Mouse (Mus musculus): ENCODE measurements at regions not wholly inside any gene's neighbourhood (a gene's known extent, or its start where the extent isn't known, plus 50 kb on each side); places are given as distances from the start of the nearest gene placed in this dataset.

- no peak overlapping the region for H3K4me2 ChIP-seq (ENCODE audit: low read depth, low read length)
- no peak for ATAC-seq (ENCODE audit: insufficient read depth, low FRiP score)
- H3K9me3 ChIP-seq (replicated peaks; ENCODE audit: control insufficient read depth, low read length), result no peaks in the 10 kb centered on the region
- no peaks in the 10 kb centered on the region for H3K36me3 ChIP-seq (ENCODE audit: control insufficient read depth, insufficient read depth, low read length)
- 77% methylated on average over 1 of the region's 1 CpGs for WGBS
- H3K27me3 ChIP-seq (ENCODE audit: control insufficient read depth, insufficient read depth, low read length), result no peaks in the 10 kb centered on the region
- no peaks in the 10 kb centered on the region for H3K4me1 ChIP-seq (ENCODE audit: control insufficient read depth, insufficient read depth, low read length)
- no peak overlapping the region for H3K27ac ChIP-seq (ENCODE audit: low read length)
- H3K4me3 ChIP-seq (replicated peaks; ENCODE audit: low read length), result no peak overlapping the region
- H3K9ac ChIP-seq (ENCODE audit: low read length), result no peak overlapping the region
These were observed 126.5 kb upstream of the Gap43 start for GRCm38 (mm10) chr16:42466976-42467375.

- ATAC-seq (ENCODE audit: insufficient read depth, low FRiP score), result no peak
- H3K27ac ChIP-seq (ENCODE audit: low read length), result no peak overlapping the region
These were observed 116.0 kb upstream of the Gap43 start for GRCm38 (mm10) chr16:42456335-42456984.

GRCm38 (mm10) chr16:42453338-42453737 is 112.9 kb upstream of the Gap43 start:
- 47% methylated on average over 5 of the region's 5 CpGs for WGBS
- no peaks in the 10 kb centered on the region for H3K4me1 ChIP-seq (ENCODE audit: control insufficient read depth, insufficient read depth, low read length)
- H3K9me3 ChIP-seq (replicated peaks; ENCODE audit: control insufficient read depth, low read length), result no peaks in the 10 kb centered on the region
- H3K36me3 ChIP-seq (ENCODE audit: control insufficient read depth, insufficient read depth, low read length), result no peaks in the 10 kb centered on the region
- no peak overlapping the region for H3K4me2 ChIP-seq (ENCODE audit: low read depth, low read length)
- no peaks in the 10 kb centered on the region for H3K27me3 ChIP-seq (ENCODE audit: control insufficient read depth, insufficient read depth, low read length)
- no peak overlapping the region for H3K4me3 ChIP-seq (replicated peaks; ENCODE audit: low read length)
- H3K27ac ChIP-seq (ENCODE audit: low read length), result no peak overlapping the region
- H3K9ac ChIP-seq (ENCODE audit: low read length), result no peak overlapping the region
- no peak for ATAC-seq (ENCODE audit: insufficient read depth, low FRiP score)

More at GRCm38 (mm10) chr16:42456335-42456984, 116.0 kb upstream of the Gap43 start:
- 77% methylated on average over 8 of the region's 8 CpGs for WGBS
- no peaks in the 10 kb centered on the region for H3K4me1 ChIP-seq (ENCODE audit: control insufficient read depth, insufficient read depth, low read length)
- no peak overlapping the region for H3K4me2 ChIP-seq (ENCODE audit: low read depth, low read length)
- H3K36me3 ChIP-seq (ENCODE audit: control insufficient read depth, insufficient read depth, low read length), result no peaks in the 10 kb centered on the region
- no peaks in the 10 kb centered on the region for H3K27me3 ChIP-seq (ENCODE audit: control insufficient read depth, insufficient read depth, low read length)
- no peaks in the 10 kb centered on the region for H3K9me3 ChIP-seq (replicated peaks; ENCODE audit: control insufficient read depth, low read length)
- no peak overlapping the region for H3K9ac ChIP-seq (ENCODE audit: low read length)
- H3K4me3 ChIP-seq (replicated peaks; ENCODE audit: low read length), result no peak overlapping the region

GRCm38 (mm10) chr16:42449840-42450444 is 109.5 kb upstream of the Gap43 start:
- H3K4me2 ChIP-seq (ENCODE audit: low read depth, low read length), result no peak overlapping the region
- H3K9me3 ChIP-seq (replicated peaks; ENCODE audit: control insufficient read depth, low read length), result no peaks in the 10 kb centered on the region
- WGBS, result 76% methylated on average over 8 of the region's 8 CpGs
- H3K4me3 ChIP-seq (replicated peaks; ENCODE audit: low read length), result no peak overlapping the region
- H3K27ac ChIP-seq (ENCODE audit: low read length), result no peak overlapping the region
- H3K4me1 ChIP-seq (ENCODE audit: control insufficient read depth, insufficient read depth, low read length), result no peaks in the 10 kb centered on the region
- H3K27me3 ChIP-seq (ENCODE audit: control insufficient read depth, insufficient read depth, low read length), result no peaks in the 10 kb centered on the region
- H3K9ac ChIP-seq (ENCODE audit: low read length), result no peak overlapping the region
- ATAC-seq (ENCODE audit: insufficient read depth, low FRiP score), result no peak
- H3K36me3 ChIP-seq (ENCODE audit: control insufficient read depth, insufficient read depth, low read length), result no peaks in the 10 kb centered on the region

- 25% methylated on average over 6 of the region's 6 CpGs for WGBS
- Histone ChIP-seq H3K9me3 (replicated peaks; ENCODE audit: control insufficient read depth, low read length) (no peaks in the 10 kb centered on the region), H3K27ac (ENCODE audit: low read length) (no peak overlapping the region), H3K36me3 (ENCODE audit: control insufficient read depth, insufficient read depth, low read length) (no peaks in the 10 kb centered on the region), H3K9ac (ENCODE audit: low read length) (no peak overlapping the region), H3K27me3 (ENCODE audit: control insufficient read depth, insufficient read depth, low read length) (no peaks in the 10 kb centered on the region), H3K4me2 (ENCODE audit: low read depth, low read length) (peak overlapping the region; percentile 30; the same call in 1 of the 2 replicates), H3K4me1 (ENCODE audit: control insufficient read depth, insufficient read depth, low read length) (no peaks in the 10 kb centered on the region), H3K4me3 (replicated peaks; ENCODE audit: low read length) (no peak overlapping the region)
- ATAC-seq (ENCODE audit: insufficient read depth, low FRiP score), result no peak
These were observed 104.5 kb upstream of the Gap43 start for GRCm38 (mm10) chr16:42444863-42445423.

GRCm38 (mm10) chr16:42444408-42444862 is 104.0 kb upstream of the Gap43 start:
- H3K9ac ChIP-seq (ENCODE audit: low read length), result no peak overlapping the region
- no peak for ATAC-seq (ENCODE audit: insufficient read depth, low FRiP score)
- no peaks in the 10 kb centered on the region for H3K27me3 ChIP-seq (ENCODE audit: control insufficient read depth, insufficient read depth, low read length)
- no peaks in the 10 kb centered on the region for H3K9me3 ChIP-seq (replicated peaks; ENCODE audit: control insufficient read depth, low read length)
- H3K4me2 ChIP-seq (ENCODE audit: low read depth, low read length), result peak overlapping the region; percentile 30; the same call in 1 of the 2 replicates
- H3K4me1 ChIP-seq (ENCODE audit: control insufficient read depth, insufficient read depth, low read length), result no peaks in the 10 kb centered on the region
- H3K36me3 ChIP-seq (ENCODE audit: control insufficient read depth, insufficient read depth, low read length), result no peaks in the 10 kb centered on the region
- no peak overlapping the region for H3K4me3 ChIP-seq (replicated peaks; ENCODE audit: low read length)
- no peak overlapping the region for H3K27ac ChIP-seq (ENCODE audit: low read length)
- WGBS, result 40% methylated on average over 10 of the region's 10 CpGs

- 49% methylated on average over 4 of the region's 4 CpGs for WGBS
- H3K9me3 ChIP-seq (replicated peaks; ENCODE audit: control insufficient read depth, low read length), result no peaks in the 10 kb centered on the region
- no peak for ATAC-seq (ENCODE audit: insufficient read depth, low FRiP score)
These were observed 100.4 kb upstream of the Gap43 start for GRCm38 (mm10) chr16:42440822-42441221.

GRCm38 (mm10) chr16:42431529-42431928 is 91.1 kb upstream of the Gap43 start:
- WGBS, result 86% methylated on average over 1 of the region's 1 CpGs
- H3K4me2 ChIP-seq (ENCODE audit: low read depth, low read length), result no peak overlapping the region
- no peak overlapping the region for H3K27ac ChIP-seq (ENCODE audit: low read length)
- H3K36me3 ChIP-seq (ENCODE audit: control insufficient read depth, insufficient read depth, low read length), result no peaks in the 10 kb centered on the region
- H3K4me1 ChIP-seq (ENCODE audit: control insufficient read depth, insufficient read depth, low read length), result no peaks in the 10 kb centered on the region
- H3K27me3 ChIP-seq (ENCODE audit: control insufficient read depth, insufficient read depth, low read length), result no peaks in the 10 kb centered on the region
- no peak for ATAC-seq (ENCODE audit: insufficient read depth, low FRiP score)
- H3K9me3 ChIP-seq (replicated peaks; ENCODE audit: control insufficient read depth, low read length), result no peaks in the 10 kb centered on the region
- no peak overlapping the region for H3K4me3 ChIP-seq (replicated peaks; ENCODE audit: low read length)
- no peak overlapping the region for H3K9ac ChIP-seq (ENCODE audit: low read length)

More at GRCm38 (mm10) chr16:42440822-42441221, 100.4 kb upstream of the Gap43 start:
- Histone ChIP-seq H3K36me3 (ENCODE audit: control insufficient read depth, insufficient read depth, low read length) (no peaks in the 10 kb centered on the region), H3K4me3 (replicated peaks; ENCODE audit: low read length) (no peak overlapping the region), H3K27ac (ENCODE audit: low read length) (no peak overlapping the region), H3K9ac (ENCODE audit: low read length) (no peak overlapping the region), H3K27me3 (ENCODE audit: control insufficient read depth, insufficient read depth, low read length) (no peaks in the 10 kb centered on the region), H3K4me2 (ENCODE audit: low read depth, low read length) (no peak overlapping the region), H3K4me1 (ENCODE audit: control insufficient read depth, insufficient read depth, low read length) (no peaks in the 10 kb centered on the region)

- no peak overlapping the region for H3K27ac ChIP-seq (ENCODE audit: low read length)
- no peak overlapping the region for H3K9ac ChIP-seq (ENCODE audit: low read length)
- no peaks in the 10 kb centered on the region for H3K9me3 ChIP-seq (replicated peaks; ENCODE audit: control insufficient read depth, low read length)
- no peak overlapping the region for H3K4me2 ChIP-seq (ENCODE audit: low read depth, low read length)
- no peaks in the 10 kb centered on the region for H3K4me1 ChIP-seq (ENCODE audit: control insufficient read depth, insufficient read depth, low read length)
- H3K27me3 ChIP-seq (ENCODE audit: control insufficient read depth, insufficient read depth, low read length), result no peaks in the 10 kb centered on the region
- WGBS, result 68% methylated on average over 4 of the region's 4 CpGs
- H3K36me3 ChIP-seq (ENCODE audit: control insufficient read depth, insufficient read depth, low read length), result no peaks in the 10 kb centered on the region
- no peak for ATAC-seq (ENCODE audit: insufficient read depth, low FRiP score)
- H3K4me3 ChIP-seq (replicated peaks; ENCODE audit: low read length), result no peak overlapping the region
These were observed 76.2 kb upstream of the Gap43 start for GRCm38 (mm10) chr16:42416673-42417072.

Data from stomach, embryonic 16.5 days (tissue).